Mouse (Mus musculus) c-Kit-positive CD71-positive TER-119-positive erythroid progenitor cells, embryonic 14.5 days (primary cell): ENCODE measurements around the gene Galnt4.

ENCODE experiments used
- DNase-seq: peaks from one replicate; pipeline ENCODE4 v3.0.0-alpha.2; 2013; ENCODE audit warnings: low spot score

The Galnt4 gene

DNA sequence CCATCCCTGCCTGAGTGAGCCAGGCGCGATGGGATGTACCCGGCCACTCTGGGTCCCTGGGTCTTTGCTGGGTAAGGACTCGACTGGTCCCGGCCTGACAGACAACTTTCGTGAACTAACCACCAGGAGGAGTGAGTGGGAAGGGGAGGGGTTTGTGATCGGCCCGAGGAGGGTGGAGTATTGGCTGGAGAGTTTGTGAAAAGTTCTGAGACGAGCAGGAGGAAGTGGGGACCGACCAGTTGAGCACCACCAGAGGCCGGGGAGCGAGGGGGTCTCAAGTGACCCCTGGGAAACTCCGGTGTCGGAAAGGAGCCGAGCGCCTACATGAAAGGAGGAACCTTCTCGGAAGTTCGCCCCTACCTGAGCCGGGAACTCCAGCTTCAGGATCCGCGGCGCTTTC, at the start of gene Galnt4:
Galnt4 (plus strand) TSS at position 196 of the 400 bp plus-strand sequence.
- peak; percentile 80 for DNase-seq

GRCm38 (mm10) chr10:99060588-99060987, 47.4 kb upstream of the Galnt4 start:
- no peak for DNase-seq

- no peak for DNase-seq
These were observed 46.5 kb upstream of the Galnt4 start for GRCm38 (mm10) chr10:99061418-99061817.

GRCm38 (mm10) chr10:99062546-99062945, 45.4 kb upstream of the Galnt4 start:
- no peak for DNase-seq

DNA sequence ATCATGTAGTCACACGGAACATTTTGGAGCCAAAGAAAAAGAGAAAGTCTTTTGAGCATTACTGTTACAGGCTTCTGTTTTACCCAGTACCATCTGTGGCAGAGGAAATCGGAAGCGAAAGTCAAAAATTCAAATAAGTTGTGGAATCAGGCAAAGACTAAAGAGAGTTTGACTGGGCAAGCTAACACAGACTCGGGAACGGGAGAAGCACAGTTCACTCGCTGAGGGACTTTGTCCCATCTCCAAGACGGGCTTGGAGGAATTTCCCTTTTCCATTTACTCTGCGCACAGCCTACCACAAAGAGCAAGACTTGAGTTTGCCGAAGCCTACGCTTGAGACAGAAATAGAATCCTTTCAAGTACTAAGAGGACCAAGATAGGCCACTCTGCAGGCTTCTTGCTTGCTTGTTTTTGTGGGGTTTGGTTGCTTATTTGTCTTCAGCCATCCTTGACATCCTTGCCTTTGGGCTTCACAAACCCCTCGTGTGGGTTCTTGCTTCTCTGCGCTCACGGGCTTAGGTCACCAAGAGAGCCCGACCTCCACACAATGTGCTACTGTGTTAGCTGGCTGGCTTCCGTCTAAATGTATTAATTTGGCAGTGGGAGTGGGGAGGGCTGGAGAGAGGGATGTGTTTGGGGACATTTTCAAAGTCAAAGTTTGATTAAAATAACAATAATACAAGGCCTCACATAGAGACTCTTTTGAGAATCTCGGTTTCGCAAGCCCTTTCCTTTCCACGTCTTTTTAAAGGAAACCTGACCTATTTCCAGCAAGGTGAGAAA, 31.7 kb upstream of the Galnt4 start:
- DNase-seq, result no peak

- no peak for DNase-seq
These were observed 29.3 kb upstream of the Galnt4 start for GRCm38 (mm10) chr10:99078621-99079020.

DNA sequence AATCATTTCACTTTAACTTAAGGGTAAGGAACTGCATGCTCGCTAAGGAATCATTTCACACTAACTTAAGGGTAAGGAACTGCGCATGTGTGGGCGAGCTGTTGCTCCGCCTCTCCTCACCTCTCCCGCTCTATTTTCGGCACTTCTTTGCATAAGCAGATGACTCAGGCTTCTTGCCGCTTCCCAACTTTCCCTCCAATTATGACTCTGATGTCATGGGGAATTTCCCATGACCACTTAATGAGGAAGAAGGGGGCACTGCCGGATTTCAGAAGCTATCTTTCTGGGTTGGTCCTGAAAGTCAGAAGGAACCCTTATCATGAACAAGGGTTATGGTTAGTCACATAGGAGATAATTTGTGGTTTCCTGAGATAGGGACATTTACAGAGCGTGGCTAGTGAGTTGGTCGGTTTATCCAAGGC, 26.4 kb upstream of the Galnt4 start:
- no peak for DNase-seq

- DNase-seq, result no peak
These were observed 24.4 kb upstream of the Galnt4 start for GRCm38 (mm10) chr10:99083431-99084003.

GRCm38 (mm10) chr10:99084397-99085239, 23.3 kb upstream of the Galnt4 start:
- DNase-seq, result peak; percentile 71

DNA sequence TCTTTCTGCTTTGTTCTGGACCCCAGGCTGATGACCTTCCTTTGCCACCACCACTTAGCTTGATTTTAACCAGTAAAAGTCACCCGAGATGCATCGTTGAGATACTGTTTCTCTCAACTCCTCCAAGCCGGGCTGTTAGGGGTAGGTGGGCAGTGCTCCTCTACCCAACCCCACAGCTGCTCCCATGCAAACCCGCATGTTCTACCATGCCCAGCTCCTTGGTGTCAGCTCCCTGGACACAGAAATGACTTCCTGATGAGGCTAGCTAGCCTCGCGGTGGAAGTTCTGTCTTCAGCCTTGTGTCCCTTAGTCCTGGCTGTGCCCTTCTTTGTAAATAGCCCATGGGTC, 22.7 kb upstream of the Galnt4 start:
- DNase-seq, result no peak

GRCm38 (mm10) chr10:99086029-99086428, 21.9 kb upstream of the Galnt4 start:
- no peak for DNase-seq

- DNase-seq, result no peak
These were observed 18.1 kb upstream of the Galnt4 start for GRCm38 (mm10) chr10:99089906-99090305.

GRCm38 (mm10) chr10:99093364-99093763, 14.6 kb upstream of the Galnt4 start:
- no peak for DNase-seq

DNA sequence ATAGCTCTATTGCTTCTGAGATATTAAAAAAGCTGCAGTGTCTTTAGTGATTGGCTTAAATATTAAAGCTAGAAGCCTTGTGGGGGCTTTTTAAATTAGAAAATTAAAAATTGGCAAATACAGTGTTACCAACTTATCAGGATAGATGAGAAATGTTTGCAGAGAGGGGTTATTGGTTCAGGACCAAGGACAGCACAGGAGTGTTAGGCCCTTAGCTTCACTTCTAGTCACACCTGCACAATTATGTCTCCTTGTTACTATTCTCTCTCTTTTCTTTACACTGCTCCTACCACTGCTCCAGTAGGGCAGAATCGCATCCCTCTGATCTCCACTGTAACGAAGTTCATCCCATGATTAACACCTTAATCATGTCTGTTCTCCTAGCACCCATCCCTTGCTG, 12.8 kb upstream of the Galnt4 start:
- no peak for DNase-seq

DNA sequence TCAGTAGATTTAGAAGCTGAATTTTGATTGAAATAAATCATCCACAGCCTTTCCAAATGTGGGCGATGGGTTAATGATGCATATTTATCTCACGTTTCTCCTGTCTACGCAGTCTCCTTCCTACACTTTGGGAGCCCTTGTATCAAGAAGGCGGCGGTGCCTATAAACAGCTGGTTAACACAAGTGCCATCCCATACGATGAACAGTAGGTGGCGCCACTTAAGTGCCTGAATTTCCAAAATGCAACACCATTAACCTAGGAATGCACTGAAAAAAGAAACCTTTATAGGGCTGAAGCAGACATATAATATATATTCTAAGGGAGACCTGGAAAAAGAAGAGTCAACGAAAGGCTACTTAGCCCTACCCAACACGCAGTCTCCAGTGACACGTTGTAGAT, 10.6 kb upstream of the Galnt4 start:
- DNase-seq, result peak; percentile 37

DNA sequence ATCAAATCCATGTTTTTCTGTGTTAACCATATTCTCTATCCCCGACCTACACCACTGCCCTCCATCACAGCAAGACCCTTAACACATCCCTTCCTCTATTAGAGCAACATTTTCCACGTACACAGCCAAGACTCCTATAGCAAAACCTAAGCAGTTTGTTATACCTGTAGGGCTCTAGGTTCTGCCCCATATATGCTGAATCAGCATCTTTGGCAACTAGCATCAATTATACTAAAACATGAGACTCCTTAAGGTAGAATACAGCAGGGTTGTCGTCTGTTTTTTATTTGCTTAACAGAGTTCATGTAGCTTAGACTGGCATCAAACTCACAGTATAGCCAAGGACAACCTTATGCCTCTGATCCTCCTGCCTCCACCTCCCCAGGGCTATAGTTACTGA, 2.4 kb upstream of the Galnt4 start:
- DNase-seq, result no peak

DNA sequence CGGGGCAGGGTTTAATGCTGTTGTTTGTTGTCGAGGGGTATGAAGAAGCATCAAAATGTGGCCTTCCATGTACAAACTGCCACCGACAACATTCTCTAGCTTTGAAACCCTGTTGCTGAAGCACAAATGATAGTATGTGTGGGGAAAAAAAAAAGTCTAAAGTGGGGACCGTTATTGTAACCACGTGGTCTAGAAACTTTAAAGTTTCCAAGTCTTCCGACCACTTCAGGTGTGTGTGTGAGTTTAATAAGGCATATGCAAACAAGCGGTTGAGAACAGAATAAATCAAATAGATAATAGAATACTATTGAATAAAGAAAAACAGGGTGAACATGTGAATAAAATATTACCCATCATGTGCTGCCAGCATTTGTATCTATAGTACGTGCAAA, 1.7 kb upstream of the Galnt4 start:
- no peak for DNase-seq

- DNase-seq, result peak; percentile 81
These were observed 992 bp upstream of the Galnt4 start, which contains the start of gene Poc1b for GRCm38 (mm10) chr10:99106703-99107631. Poc1b (plus strand) TSS chr10:99107036.

GRCm38 (mm10) chr10:99108431-99108982, 548 bp downstream of the Galnt4 start:
- peak; percentile 9 for DNase-seq

- DNase-seq, result no peak
These were observed 5.6 kb downstream of the Galnt4 start for GRCm38 (mm10) chr10:99113533-99113932.

GRCm38 (mm10) chr10:99114295-99114694, 6.3 kb downstream of the Galnt4 start:
- DNase-seq, result no peak
